26 mouse cellular contexts compared by ENCODE assay signal in the genomic region with DNA sequence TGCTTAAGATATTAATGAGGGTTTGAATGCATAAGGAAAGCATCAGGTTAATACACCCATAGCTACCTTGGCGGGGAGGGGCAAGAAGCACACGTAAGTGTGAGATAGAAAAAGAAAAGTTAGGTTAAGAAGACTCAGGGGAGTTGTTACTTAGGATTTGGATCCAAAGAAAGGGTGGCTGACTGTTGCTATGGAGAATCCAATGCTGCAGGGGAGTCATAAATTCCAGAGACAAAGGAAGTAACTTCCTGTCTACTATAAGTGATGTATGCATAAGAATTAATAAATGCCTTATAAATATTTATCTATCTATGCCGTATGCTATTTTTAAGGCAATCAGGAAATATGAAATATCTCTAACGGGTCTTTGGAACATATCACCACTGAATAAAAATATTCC.
DNase-seq lines count a peak whose midpoint lies in the region; ATAC-seq and TF ChIP-seq lines count a peak whose summit lies in the region.
"Had no signal": no experiment of that assay in that cellular context is flagged by ENCODE, and none has a peak within 500 bp of the region (broad histone marks: within the 10 kb centered on the region; RNA-seq: fewer than 3 reads in every experiment).

No protein-coding gene starts in this region.

- 63% methylated on average over 4 of the region's 4 CpGs for WGBS in hindbrain, embryonic 14.5 days
- WGBS in hindbrain, embryonic 16.5 days, result 61% methylated on average over 4 of the region's 4 CpGs
- WGBS in midbrain, embryonic 14.5 days, result 58% methylated on average over 4 of the region's 4 CpGs
- WGBS in midbrain, embryonic 10.5 days, result 83% methylated on average over 4 of the region's 4 CpGs
- WGBS in midbrain, postnatal 0 days, result 44% methylated on average over 4 of the region's 4 CpGs

- H3K9ac ChIP-seq in hindbrain, embryonic 14.5 days, result no peak overlapping the region
- H3K9ac ChIP-seq in hindbrain, embryonic 16.5 days (ENCODE audit: low read depth, low read length), result no peak overlapping the region
- H3K9ac ChIP-seq in midbrain, embryonic 14.5 days (replicated peaks; ENCODE audit: low read length), result no peak overlapping the region
- H3K9ac ChIP-seq in midbrain, postnatal 0 days (replicated peaks; ENCODE audit: low read length, poor library complexity, severe bottlenecking), result no peak overlapping the region
- H3K9ac ChIP-seq: intestine, embryonic 15.5 days; limb, embryonic 12.5 days; liver, embryonic 12.5 days; liver, postnatal 0 days had no signal

- no peak for ATAC-seq in hindbrain, embryonic 14.5 days (ENCODE audit: low FRiP score)
- no peak for ATAC-seq in hindbrain, embryonic 16.5 days
- ATAC-seq in midbrain, embryonic 14.5 days (ENCODE audit: low FRiP score, low TSS enrichment), result no peak
- ATAC-seq in midbrain, postnatal 0 days (ENCODE audit: low FRiP score), result peak; percentile 32; the same call in 1 of the 2 replicates
- ATAC-seq: hindbrain, postnatal 0 days; intestine, embryonic 15.5 days; liver, embryonic 12.5 days; liver, postnatal 0 days; lung, postnatal 0 days; Patski had no signal

- no peaks in the 10 kb centered on the region for H3K9me3 ChIP-seq in hindbrain, embryonic 14.5 days (ENCODE audit: control insufficient read depth, low read length)
- H3K9me3 ChIP-seq in hindbrain, embryonic 16.5 days (ENCODE audit: control insufficient read depth, low read length), result no peaks in the 10 kb centered on the region
- no peaks in the 10 kb centered on the region for H3K9me3 ChIP-seq in midbrain, embryonic 14.5 days (ENCODE audit: control insufficient read depth, low read length)
- no peaks in the 10 kb centered on the region for H3K9me3 ChIP-seq in midbrain, embryonic 10.5 days (replicated peaks)
- H3K9me3 ChIP-seq in midbrain, postnatal 0 days (ENCODE audit: low read length), result no peaks in the 10 kb centered on the region
- H3K9me3 ChIP-seq: hindbrain, embryonic 10.5 days; intestine, embryonic 15.5 days; limb, embryonic 12.5 days; liver, embryonic 12.5 days had no signal

- no peaks in the 10 kb centered on the region for H3K36me3 ChIP-seq in hindbrain, embryonic 14.5 days (replicated peaks; ENCODE audit: control insufficient read depth, insufficient read depth)
- no peaks in the 10 kb centered on the region for H3K36me3 ChIP-seq in hindbrain, embryonic 16.5 days (ENCODE audit: control insufficient read depth, insufficient read depth, low read length)
- H3K36me3 ChIP-seq in midbrain, embryonic 14.5 days (ENCODE audit: control insufficient read depth, insufficient read depth, low read length), result no peaks in the 10 kb centered on the region
- no peaks in the 10 kb centered on the region for H3K36me3 ChIP-seq in midbrain, embryonic 10.5 days
- no peaks in the 10 kb centered on the region for H3K36me3 ChIP-seq in midbrain, postnatal 0 days (ENCODE audit: insufficient read depth, low read length)
- H3K36me3 ChIP-seq: hindbrain, embryonic 10.5 days; intestine, embryonic 15.5 days; limb, embryonic 12.5 days; liver, embryonic 12.5 days had no signal

- H3K4me3 ChIP-seq in hindbrain, embryonic 14.5 days (replicated peaks; ENCODE audit: low read length), result no peak overlapping the region
- no peak overlapping the region for H3K4me3 ChIP-seq in hindbrain, embryonic 16.5 days (ENCODE audit: low read length)
- H3K4me3 ChIP-seq in midbrain, embryonic 14.5 days (replicated peaks; ENCODE audit: low read depth, low read length), result no peak overlapping the region
- H3K4me3 ChIP-seq in midbrain, embryonic 10.5 days, result no peak overlapping the region
- no peak overlapping the region for H3K4me3 ChIP-seq in midbrain, postnatal 0 days (ENCODE audit: low read depth, low read length)
- H3K4me3 ChIP-seq: hindbrain, embryonic 10.5 days; intestine, embryonic 15.5 days; limb, embryonic 12.5 days; liver, embryonic 12.5 days had no signal

- DNase-seq in hindbrain, embryonic 14.5 days (ENCODE audit: low spot score), result no peak
- DNase-seq in midbrain, embryonic 14.5 days, result peak; percentile 39
- no peak for DNase-seq in midbrain, embryonic 10.5 days (ENCODE audit: low spot score)
- no peak for DNase-seq in midbrain, postnatal 0 days (ENCODE audit: low spot score)
- no peak for DNase-seq in embryo, embryonic 11 days
- no peak for DNase-seq in right cerebral cortex, postnatal 4 days
- DNase-seq: cerebellum, adult 8-10 months; cerebellum, postnatal 25 days; gastrocnemius, postnatal 14 days; heart, postnatal 14 days; kidney, adult 8-10 months; kidney, postnatal 10 days; layer of hippocampus, adult 9-11 months; liver, postnatal 0 days; thymus, adult 18-20 months; thymus, postnatal 36 days had no signal

- no peak overlapping the region for H3K4me2 ChIP-seq in hindbrain, embryonic 14.5 days (replicated peaks)
- no peak overlapping the region for H3K4me2 ChIP-seq in hindbrain, embryonic 16.5 days (ENCODE audit: low read length)
- peak overlapping the region; percentile 15; the same call in 1 of the 2 replicates for H3K4me2 ChIP-seq in midbrain, embryonic 14.5 days (ENCODE audit: low read length)
- no peak overlapping the region for H3K4me2 ChIP-seq in midbrain, postnatal 0 days (ENCODE audit: low read depth, low read length, poor library complexity, severe bottlenecking)
- H3K4me2 ChIP-seq: intestine, embryonic 15.5 days; limb, embryonic 12.5 days; liver, embryonic 12.5 days had no signal

- peak overlapping the region; percentile 38 for H3K27ac ChIP-seq in hindbrain, embryonic 14.5 days
- no peak overlapping the region for H3K27ac ChIP-seq in hindbrain, embryonic 16.5 days (ENCODE audit: low read depth, low read length)
- peak overlapping the region; percentile 85 for H3K27ac ChIP-seq in midbrain, embryonic 14.5 days (replicated peaks; ENCODE audit: low read depth, low read length)
- H3K27ac ChIP-seq in midbrain, embryonic 10.5 days (replicated peaks), result no peak overlapping the region
- H3K27ac ChIP-seq in midbrain, postnatal 0 days (ENCODE audit: low read depth, low read length), result peak overlapping the region; percentile 69
- H3K27ac ChIP-seq: hindbrain, embryonic 10.5 days; hindbrain, postnatal 0 days; intestine, embryonic 15.5 days; limb, embryonic 12.5 days; liver, embryonic 12.5 days; macrophage; stomach, postnatal 0 days had no signal

- no peaks in the 10 kb centered on the region for H3K27me3 ChIP-seq in hindbrain, embryonic 14.5 days (ENCODE audit: control insufficient read depth, insufficient read depth, low read length)
- no peaks in the 10 kb centered on the region for H3K27me3 ChIP-seq in hindbrain, embryonic 16.5 days (replicated peaks; ENCODE audit: control insufficient read depth, insufficient read depth, low read length)
- no peaks in the 10 kb centered on the region for H3K27me3 ChIP-seq in midbrain, embryonic 14.5 days (ENCODE audit: control insufficient read depth, insufficient read depth, low read length)
- H3K27me3 ChIP-seq in midbrain, embryonic 10.5 days (ENCODE audit: low read depth, poor library complexity, severe bottlenecking), result no peaks in the 10 kb centered on the region
- H3K27me3 ChIP-seq in midbrain, postnatal 0 days (ENCODE audit: insufficient read depth, low read length), result no peaks in the 10 kb centered on the region
- H3K27me3 ChIP-seq: intestine, embryonic 15.5 days; limb, embryonic 12.5 days; liver, embryonic 12.5 days; Patski had no signal

- 0 out of 2 replicates have a peak, but pooled peaks cover 16% of the 10 kb centered on the region for H3K4me1 ChIP-seq in hindbrain, embryonic 14.5 days (replicated peaks; ENCODE audit: control insufficient read depth, insufficient read depth, low read length)
- H3K4me1 ChIP-seq in hindbrain, embryonic 16.5 days (ENCODE audit: control insufficient read depth, insufficient read depth, low read depth, low read length), result no peaks in the 10 kb centered on the region; the same call in 1 of the 2 replicates
- peaks cover 22% of the 10 kb centered on the region for H3K4me1 ChIP-seq in midbrain, embryonic 14.5 days (ENCODE audit: control insufficient read depth, insufficient read depth, low read length)
- H3K4me1 ChIP-seq in midbrain, embryonic 10.5 days, result peaks cover 12% of the 10 kb centered on the region
- H3K4me1 ChIP-seq in midbrain, postnatal 0 days (ENCODE audit: insufficient read depth, low read length), result peaks cover 8% of the 10 kb centered on the region
- H3K4me1 ChIP-seq: liver, embryonic 12.5 days had no signal

- TF ChIP-seq CTCF in midbrain, postnatal 0 days (IDR thresholded peaks at IDR 0.05), result no peak

Comparison
In these comparisons a context has a peak if more than half of its experiments do, and no peak if none do; other contexts are left out.
1. H3K27ac ChIP-seq: peak in hindbrain, embryonic 14.5 days (single experiment), midbrain, embryonic 14.5 days (single experiment) and midbrain, postnatal 0 days (single experiment); none in hindbrain, embryonic 16.5 days (single experiment) and midbrain, embryonic 10.5 days (single experiment).